Mouse (Mus musculus) bone marrow, adult 2 months (tissue): ENCODE measurements at regions not wholly inside any gene's neighbourhood (a gene's known extent, or its start where the extent isn't known, plus 50 kb on each side); places are given as distances from the start of the nearest gene placed in this dataset.

Source experiments
- H3K27ac ChIP-seq: fragments of 200-500 bp; 2 replicates; pipeline ENCODE4 v1.5.1; 2012; ENCODE audit warnings: low read depth, mild to moderate bottlenecking, control low read depth, inconsistent platforms, low read length; ENCODE audit not compliant: control insufficient read depth, poor library complexity, insufficient read depth
- H3K4me1 ChIP-seq: fragments of 200-500 bp; 2 replicates; pipeline ENCODE4 v1.6.1; 2011; ENCODE audit warnings: low read length; ENCODE audit not compliant: control insufficient read depth, insufficient read depth
- H3K4me3 ChIP-seq: fragments of 200-500 bp; replicated peaks from 2 replicates; pipeline ENCODE3; 2011; ENCODE audit warnings: mild to moderate bottlenecking, low read depth, low read length, control low read depth; ENCODE audit not compliant: control insufficient read depth
- CTCF ChIP-seq: fragments of 200-500 bp; IDR thresholded peaks from 2 replicates; pipeline ENCODE4 v1.5.1; 2011; ENCODE audit warnings: low read length, control low read depth; ENCODE audit not compliant: control insufficient read depth, insufficient read depth
- POLR2A ChIP-seq: fragments of 200-500 bp; IDR thresholded peaks from 2 replicates; pipeline ENCODE4 v1.6.1; 2011; ENCODE audit warnings: low read depth, mild to moderate bottlenecking, control low read depth, low read length, borderline replicate concordance; ENCODE audit not compliant: control insufficient read depth
- WGBS: fragments of 180-500 bp; shearing (Covaris S2); methylation state at CpG from one replicate; pipeline ENCODE4 v1.1.7; 2018; 5-methylcytosine and 5-hydroxymethylcytosine counted together

DNA sequence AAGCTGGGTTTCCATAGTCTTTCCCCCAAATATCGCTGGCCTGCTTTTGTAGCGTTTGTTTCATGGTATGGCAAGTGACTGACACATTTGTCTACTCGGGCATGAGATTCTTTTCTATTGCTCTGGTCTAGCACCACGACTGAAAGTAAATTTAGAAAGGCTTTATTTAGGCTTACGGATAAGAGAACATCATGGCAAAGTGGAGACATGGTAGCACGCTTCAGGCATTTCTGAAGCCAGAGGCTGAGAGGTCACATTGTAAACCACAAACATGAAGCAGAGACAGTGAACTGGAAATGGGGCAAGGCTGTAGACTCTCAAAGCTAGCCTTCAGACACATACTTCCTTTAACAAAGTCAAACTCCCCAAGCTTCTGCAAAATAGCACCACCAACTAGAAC lies 93.9 kb downstream of the Cmpk2 start:
- TF ChIP-seq CTCF (no peak), POLR2A (no peak)
- Histone ChIP-seq H3K4me3 (no peak overlapping the region), H3K4me1 (no peaks in the 10 kb centered on the region), H3K27ac (no peak overlapping the region)
- WGBS: 80% methylated on average over 6 of the region's 6 CpGs

DNA sequence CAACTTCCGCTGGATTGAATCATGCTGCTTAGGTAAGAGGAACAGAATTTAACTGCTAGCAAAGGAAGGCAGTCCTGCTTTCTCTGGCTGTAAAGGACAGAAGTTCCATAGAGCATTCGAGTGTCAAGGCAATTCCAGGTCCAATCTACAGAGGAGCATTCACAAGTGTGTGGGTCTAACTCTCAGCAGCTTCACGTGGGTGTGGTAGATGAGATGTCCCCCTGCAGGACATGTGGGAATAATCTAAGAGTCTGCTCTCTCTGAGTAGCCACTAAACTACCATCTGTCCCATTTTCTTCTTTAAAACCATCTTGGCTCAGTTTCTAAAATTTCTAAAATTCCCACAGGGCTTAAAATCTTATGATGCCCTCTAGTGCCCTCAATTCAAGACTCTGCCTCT lies 90.6 kb downstream of the Cmpk2 start:
- TF ChIP-seq CTCF (no peak), POLR2A (no peak)
- 57% methylated on average over 3 of the region's 3 CpGs for WGBS
- Histone ChIP-seq H3K4me3 (no peak overlapping the region), H3K27ac (no peak overlapping the region), H3K4me1 (no peaks in the 10 kb centered on the region)

DNA sequence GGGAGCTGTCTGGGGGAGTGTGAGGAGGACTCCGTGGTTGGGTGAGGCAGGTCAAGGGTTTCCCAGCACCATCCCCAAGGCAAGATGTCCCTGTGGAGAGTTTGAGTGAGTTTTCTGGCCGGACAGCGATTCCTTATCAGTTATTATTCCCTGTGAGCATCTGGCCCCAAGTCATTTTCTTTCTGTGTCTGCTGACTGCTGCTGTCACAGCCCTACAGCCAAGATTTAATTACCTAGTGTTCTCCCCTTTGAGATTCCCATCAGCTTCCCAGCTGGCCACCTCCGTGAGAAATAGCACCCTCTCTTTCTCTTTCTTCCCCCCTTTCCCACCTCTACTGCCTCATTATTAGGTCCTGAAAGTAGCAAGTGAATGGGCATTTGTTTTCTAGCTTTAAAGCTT lies 88.4 kb downstream of the Cmpk2 start:
- no peak overlapping the region for H3K27ac ChIP-seq
- H3K4me1 ChIP-seq: no peaks in the 10 kb centered on the region
- WGBS: 13% methylated on average over 4 of the region's 4 CpGs
- TF ChIP-seq POLR2A (no peak), CTCF (no peak)
- H3K4me3 ChIP-seq: no peak overlapping the region

DNA sequence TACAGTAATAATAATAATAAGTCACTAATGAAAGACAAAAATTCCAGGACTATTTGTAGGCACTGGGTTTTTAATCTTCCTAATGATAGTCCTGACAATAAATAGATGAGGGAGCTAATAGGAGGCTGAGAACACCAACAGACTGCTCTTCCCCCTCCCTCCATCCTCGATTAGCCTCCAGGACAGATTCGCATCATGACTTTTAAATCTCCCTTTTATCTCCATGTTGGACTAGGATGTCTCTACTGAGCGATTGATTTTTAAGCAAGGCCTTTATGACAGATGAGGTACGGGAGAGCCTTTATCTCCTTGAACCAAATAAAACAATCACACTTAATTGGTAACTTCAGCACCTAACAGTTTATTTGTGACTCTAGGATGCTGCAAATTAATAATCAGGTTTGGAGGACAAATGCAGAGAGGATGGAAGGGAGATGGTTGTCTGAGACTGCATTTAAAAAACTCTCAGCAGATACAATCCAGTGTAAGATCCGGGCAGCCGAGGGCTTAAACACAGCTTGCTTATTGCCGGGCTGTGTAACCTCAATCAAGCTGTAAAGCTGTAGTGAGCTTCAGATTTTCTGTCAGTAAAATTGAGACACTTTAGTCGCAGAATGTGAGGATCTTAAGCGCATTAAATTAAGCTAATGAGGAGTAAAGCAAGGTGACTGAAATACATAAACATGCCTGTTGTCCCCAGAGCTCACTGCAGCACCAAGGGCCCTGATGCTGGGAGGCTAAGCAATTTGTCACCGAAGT lies 82.3 kb downstream of the Cmpk2 start:
- 68% methylated on average over 10 of the region's 10 CpGs for WGBS
- Histone ChIP-seq H3K27ac (no peak overlapping the region), H3K4me1 (no peaks in the 10 kb centered on the region), H3K4me3 (no peak overlapping the region)
- TF ChIP-seq CTCF: no peak
- TF ChIP-seq POLR2A: no peak

DNA sequence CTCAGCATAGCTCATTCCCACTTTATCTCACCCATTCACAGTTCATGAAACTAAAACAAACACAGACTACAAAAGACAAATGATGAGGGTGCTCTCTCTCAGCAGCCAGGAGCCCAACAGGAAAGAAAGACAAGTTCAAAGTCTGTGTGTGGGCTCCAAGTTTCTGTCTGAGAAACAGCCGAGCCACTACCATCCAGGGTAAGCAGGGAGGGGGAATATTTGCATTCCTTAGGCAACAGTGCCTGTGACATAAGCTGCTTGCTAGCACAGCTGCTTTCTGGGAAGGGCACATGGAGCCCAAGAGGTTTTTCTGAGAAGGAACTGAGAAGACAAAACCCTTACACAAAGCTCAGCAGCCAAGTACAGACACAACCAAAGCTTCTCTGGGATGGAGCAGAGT lies 78.5 kb downstream of the Cmpk2 start:
- Histone ChIP-seq H3K4me3 (no peak overlapping the region), H3K4me1 (no peaks in the 10 kb centered on the region), H3K27ac (no peak overlapping the region)
- 35% methylated on average over 1 of the region's 1 CpGs for whole genome bisulfite sequencing
- TF ChIP-seq CTCF: no peak
- TF ChIP-seq POLR2A: no peak

DNA sequence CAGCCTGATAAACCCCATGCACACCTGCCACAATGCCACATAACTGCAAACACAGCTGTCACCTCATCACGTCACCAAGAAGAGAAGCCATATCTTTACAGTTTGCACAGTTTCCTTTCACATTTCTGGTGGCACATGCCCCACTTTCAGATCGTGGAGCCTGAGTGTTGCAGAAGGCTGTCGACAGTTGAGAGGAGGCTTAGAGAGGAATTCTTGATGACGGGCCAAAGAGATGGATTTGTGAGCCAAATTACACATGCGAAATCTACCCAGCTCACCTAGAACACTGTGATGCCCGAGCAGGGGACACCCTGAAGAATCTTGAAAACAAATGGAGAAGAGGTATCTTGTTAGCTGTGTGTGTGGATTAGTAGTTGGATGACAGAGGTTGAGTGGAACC lies 77.4 kb downstream of the Cmpk2 start:
- WGBS: 74% methylated on average over 6 of the region's 6 CpGs
- Histone ChIP-seq H3K4me1 (no peaks in the 10 kb centered on the region), H3K27ac (no peak overlapping the region), H3K4me3 (no peak overlapping the region)
- TF ChIP-seq CTCF (no peak), POLR2A (no peak)

DNA sequence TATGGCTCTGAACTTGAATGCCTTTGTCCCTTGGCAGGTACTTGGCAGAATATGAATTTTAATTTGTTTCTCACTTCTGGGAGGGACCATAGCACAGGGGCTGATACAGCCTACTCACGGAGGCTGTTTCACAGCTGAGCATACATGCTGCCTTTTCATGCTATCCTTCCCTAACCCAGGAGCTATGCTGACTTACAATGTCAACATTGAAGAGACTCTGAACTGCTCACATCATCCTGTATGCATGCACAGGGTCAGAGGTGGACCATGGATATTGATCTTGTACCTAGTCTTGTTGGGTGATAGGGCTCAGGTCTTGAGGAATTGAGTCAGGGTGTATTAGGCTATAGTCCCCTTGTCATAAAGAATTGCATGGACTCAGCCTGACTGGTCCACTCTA lies 74.5 kb downstream of the Cmpk2 start:
- no peaks in the 10 kb centered on the region for H3K4me1 ChIP-seq
- no peak for TF ChIP-seq CTCF
- TF ChIP-seq POLR2A: no peak
- 84% methylated on average over 1 of the region's 1 CpGs for WGBS
- H3K4me3 ChIP-seq: no peak overlapping the region
- H3K27ac ChIP-seq: no peak overlapping the region

DNA sequence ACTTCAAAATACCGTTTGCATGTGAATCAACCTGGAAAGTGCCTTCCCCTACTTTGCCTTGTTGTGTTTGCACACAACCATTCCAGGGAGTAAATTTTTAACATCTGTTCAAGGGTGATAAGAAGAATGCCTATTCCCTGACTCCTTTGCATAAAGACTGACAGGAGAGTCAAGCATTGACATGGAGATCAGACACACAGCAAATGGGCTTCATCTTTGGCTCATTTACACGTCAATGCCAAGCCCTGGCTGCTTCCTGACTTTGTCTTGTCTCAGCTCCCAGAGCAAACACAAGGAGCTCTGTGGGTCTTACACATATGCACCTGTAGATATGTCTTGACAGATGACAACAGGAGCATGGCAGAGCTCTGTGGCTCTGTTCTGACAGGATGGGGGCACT lies 73.4 kb downstream of the Cmpk2 start:
- Histone ChIP-seq H3K27ac (no peak overlapping the region), H3K4me3 (no peak overlapping the region), H3K4me1 (no peaks in the 10 kb centered on the region)
- 63% methylated on average over 2 of the region's 2 CpGs for WGBS
- TF ChIP-seq POLR2A: no peak
- TF ChIP-seq CTCF: no peak

DNA sequence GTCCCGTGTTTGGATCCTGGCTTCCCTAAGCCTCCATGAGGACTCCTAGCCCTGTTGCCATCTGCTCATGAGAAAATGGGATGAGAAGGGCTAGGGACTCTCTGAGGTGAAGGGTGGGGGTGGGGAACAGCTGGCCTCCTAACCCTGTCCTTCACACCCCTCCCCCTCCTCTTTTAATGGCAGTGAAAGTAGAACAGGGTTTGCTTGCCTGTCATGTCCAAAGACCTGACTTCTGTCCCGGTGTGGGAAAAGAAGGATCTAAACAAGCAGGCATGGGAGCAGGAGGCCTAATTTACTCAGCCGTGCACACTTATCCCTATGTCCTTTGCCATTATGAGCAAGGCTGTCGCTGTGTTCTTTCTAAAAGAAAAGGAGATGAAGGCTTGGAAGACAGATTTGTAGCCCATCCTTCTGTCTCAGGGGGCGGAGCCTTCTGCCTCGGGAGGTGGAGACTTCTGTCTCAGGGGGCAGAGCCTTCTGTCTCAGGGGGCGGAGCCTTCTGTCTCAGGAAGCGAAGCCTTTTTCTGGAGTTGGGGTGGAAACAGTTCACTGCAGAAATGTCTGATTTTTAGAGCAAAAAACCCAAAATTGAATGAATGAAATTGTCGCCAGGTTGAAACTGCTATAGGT lies 66.4 kb downstream of the Cmpk2 start:
- H3K27ac ChIP-seq: no peak overlapping the region
- no peak overlapping the region for H3K4me3 ChIP-seq
- no peak for TF ChIP-seq CTCF
- no peak for TF ChIP-seq POLR2A
- no peaks in the 10 kb centered on the region for H3K4me1 ChIP-seq
- WGBS: 72% methylated on average over 9 of the region's 9 CpGs
